Mouse (Mus musculus) kidney, postnatal 14 days (tissue): ENCODE results near the gene Gtsf1.
A peak's percentile ranks its signal among the peaks of the same experiment; 100 is the strongest.

ENCODE experiments used
- DNase-seq: peaks from one replicate; pipeline ENCODE4 v3.0.0; 2022; ENCODE audit warnings: mixed read lengths

Gene Gtsf1

DNA sequence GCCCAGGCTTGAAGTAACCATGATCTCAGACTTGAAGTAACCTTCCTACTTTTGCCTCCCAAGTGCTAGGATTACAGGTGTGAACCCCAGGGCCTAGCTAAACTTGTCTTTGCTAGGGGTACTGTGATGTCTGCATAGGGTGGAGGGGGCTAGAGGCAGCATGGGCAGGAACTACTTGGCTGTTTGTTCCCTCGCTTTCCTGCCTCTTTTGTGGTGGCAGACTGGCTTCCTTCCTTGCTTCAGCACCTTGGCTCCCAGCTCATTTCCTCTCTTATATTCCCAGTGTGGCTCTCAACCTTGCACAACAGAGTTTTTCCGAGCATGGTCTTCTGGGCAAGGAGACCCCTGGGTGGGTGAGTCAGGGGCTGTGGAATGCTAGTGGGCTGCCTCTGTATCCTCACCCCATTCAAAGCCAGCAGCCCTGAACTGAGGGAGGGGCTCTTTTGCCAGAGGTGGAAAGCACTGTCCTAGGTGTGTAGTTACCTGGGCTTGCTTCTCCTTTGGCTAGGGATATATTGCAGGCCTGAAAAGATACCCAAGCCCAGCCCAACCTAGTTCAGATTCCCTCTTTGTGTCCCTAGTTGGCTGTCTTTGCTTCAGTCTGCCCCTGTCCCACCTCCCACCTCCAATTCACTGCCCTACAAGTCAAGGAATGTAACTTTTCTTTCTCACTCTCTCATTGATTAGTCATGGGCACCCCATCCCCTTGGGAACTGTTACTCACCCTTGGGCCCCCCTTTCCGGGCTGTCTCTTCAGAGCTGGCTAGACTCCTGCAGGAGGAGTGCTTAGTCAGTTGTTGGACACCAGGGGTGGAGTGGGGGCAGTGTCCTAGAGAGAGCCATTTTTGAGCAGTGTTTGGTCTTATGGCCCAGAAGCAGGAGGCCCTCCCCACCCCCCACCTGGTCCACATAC is 52.3 kb downstream of the Gtsf1 start:
- no peak for DNase-seq

DNA sequence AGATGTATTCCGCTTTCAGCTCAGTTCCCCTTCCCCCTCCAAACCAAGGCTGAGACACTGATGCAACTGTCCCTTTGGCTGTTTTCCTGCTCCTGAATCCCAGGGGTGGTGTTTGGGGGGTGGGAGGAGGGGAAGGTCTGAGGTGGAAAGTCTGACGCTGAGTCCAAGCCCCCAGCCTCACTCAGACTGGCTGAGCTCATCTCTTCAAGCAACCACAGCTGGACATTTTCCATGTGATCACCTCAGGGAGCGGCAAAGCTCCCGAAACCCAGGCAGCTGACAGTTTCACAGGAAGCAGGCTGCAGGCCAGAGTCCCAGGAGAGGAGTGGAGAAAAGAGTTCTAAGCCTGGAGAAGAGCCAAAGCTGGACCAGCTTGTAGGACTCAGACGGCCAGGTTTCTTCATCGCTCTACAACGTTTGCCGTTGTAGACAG is 53.4 kb downstream of the Gtsf1 start:
- DNase-seq = peak; percentile 57

DNA sequence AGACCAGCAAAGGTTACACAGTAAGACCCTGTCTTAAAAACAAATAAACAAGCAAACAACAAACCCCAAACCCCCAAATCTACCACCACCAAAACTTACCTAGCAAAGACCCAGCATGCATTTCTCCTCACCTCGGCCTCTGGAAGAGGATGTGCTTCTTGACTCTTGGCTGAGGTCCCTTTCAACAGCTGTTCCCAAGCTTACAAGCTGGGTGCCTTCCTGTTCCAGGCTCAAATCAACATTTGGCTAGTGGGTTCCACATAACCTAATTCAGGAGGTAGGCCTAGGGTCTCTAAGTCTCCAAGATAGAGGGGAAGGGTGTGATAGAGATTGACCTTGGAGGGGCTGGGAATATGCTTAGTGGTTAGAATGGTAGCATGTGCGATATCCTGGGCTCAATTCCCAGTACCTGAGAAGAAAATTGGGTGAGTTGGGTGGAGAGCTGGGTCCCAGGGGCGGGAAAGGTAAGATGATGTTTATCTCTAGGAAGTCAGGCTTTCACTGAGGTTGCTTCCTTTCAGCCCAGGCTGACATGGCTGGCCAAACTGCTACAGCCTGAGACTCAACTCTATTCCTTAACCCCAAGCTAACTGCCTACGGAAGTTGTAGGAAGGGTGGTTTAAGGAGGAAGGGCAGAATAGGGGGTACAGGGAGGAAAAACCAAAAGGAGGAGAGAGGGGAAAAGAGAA is 55.0 kb downstream of the Gtsf1 start:
- DNase-seq = no peak

DNA sequence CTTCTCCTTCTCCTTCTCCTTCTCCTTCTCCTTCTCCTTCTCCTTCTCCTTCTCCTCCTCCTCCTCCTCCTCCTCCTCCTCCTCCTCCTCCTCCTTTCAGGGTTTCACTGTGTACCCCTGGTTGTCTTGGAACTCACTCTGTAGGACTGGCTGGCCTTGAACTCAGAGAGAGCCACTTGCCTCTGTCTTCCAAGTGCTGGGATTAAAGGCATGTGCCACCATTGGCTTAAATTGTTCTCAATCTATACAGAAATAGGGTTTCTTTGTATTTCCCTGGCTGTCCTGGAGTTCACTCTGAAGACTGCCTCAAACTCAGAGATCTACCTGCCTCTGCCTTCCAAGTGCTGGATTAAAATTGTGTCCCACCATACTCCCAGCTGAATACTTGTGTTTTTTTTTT is 57.8 kb downstream of the Gtsf1 start:
- no peak for DNase-seq

DNA sequence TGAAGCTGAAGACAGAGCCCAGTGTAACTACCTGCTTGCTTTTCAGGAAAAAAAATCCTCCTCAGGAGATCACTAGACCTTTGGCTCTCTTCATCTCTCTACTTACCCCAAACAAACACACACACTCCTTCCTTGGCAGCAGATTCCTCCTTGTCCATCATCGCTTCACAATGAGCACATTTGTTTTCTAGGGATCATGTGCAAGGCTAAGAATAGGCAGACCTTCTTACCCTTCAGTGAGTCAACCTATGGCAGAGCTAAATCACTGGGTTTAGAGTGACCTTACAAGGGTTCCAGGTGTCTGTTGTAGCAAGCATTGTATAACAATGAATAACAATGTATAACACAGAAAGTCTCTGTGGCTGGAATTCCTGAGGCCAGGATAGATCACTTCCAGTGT is 58.5 kb downstream of the Gtsf1 start:
- DNase-seq = no peak

DNA sequence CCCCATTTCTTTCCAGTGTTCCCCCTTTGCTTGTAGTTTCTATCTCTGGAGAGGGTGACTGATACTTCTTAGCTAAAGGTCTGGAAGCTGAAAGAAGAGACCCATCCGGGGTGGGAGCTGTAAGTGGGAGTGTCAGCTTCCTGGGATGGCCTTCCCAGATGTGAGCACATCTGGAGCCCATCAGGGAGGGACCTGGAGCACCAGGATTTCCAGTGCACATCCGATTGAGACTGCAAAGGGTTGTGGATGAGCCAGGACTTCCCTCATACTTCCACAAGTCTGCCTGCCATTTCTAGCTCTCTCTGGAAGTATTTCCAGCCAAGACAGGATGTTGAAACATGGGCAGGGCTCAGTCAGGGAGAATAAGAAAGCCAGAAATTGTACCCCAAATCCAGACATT is 59.1 kb downstream of the Gtsf1 start:
- DNase-seq = no peak

DNA sequence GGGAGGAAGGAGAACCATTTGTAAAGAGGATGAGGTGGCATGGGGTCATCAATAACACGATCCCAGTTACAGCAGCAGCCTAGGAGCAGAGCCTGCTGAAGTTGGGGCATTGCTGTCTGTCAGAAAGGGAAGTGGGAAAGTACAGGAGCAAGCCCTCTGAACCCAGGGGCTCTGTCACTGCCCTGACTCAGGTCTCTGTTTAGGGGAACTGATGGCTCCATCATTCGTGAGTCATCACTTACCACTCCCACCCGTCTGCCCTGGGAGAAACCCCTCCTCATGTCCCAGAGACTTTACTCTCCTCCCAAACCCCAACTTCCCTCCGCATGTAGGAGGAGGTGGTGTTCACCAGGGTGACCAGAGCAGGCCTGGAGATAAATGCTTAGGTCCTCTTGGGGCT is 59.8 kb downstream of the Gtsf1 start:
- no peak for DNase-seq

DNA sequence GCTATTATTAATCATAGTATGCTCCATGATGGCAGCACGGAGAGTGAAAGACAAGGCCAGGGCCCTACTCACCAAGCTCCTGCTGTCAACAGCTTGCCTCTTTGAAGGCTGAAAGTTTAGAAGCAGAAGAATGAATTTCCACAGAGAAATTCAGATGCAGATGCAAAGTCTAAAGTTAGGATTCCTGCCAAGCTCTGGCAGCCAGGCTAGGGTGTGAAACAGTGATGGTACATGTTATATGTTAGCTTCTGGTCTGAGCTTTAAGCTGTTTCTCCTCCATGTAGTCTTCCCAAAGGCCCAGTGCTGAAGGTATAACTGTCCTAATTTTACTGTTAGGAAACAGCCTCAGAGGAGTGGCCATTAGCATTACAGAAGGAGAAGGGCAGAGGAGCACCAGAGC is 61.1 kb downstream of the Gtsf1 start:
- DNase-seq = no peak

DNA sequence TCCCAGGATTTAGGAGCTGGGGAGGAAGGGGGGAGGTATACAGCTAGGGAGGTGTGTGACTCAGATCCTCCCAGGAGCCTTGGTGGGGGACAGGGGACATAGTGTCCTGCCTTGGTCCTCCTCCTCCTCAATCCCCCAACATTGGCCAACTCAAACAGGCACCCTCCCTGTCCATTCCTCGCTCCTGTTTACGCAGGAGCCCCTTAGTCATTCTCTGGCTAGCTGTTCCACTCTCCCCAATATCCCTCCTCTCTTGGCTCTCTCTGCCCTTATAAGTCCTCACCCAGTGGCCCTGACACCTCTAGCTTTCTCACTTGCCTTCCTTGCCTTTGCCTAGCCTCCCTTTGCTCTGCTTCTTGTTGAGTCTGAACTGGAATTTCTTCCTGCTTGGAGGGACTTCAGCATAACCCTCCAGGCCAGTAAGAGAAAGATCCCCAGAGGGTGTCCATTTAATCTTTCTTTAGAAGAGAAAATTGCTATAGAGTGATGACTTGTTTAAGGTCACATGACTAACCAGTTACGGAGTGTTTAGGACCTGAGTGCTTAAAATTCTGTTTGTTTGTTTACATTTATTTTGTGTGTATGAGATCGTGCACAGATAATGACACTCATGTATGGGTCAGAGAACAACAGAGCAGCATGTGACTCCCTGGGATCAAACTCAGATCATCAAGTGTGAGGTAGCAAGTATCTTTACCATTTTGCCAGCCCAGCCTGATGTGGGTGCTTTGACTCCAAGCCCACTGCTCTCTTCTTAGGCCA is 61.9 kb downstream of the Gtsf1 start:
- no peak for DNase-seq

DNA sequence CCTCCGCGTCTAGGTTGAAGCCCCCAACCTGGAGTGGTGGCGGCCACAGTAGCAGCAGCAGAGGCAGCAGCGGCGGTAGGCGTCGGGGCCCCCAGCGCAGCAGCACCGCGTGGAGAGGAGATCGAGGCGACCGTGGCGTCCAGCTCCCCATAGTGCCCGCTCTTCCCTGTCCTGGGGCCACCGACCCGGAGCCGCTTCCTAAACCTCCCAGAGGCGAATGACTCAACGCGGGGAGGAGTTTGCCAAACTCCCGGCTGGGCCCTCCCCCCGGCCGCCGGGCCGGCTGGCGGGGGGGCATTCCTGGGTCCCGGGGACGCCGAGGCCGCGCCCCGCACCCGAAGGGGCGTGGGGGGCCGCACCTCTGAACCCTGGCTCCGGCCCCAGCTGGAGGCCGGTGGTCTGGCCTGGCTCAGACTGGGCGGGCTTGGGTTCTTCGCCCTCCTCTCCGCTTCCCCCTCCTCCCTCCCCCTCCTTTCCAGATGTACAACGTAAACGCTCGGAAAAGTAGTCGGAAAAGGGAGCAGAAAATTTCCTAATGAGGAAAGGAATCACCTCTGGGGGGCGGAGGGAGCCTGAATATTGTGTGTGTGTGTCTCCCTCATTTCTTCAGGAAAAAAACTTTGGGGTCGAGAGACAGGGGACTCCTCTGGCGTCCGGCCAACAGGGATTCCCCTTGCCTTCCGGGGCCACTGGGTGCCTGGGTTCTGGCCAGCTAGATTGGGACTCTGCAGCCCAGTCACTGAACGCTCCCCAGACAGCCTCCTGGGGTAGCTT is 63.7 kb downstream of the Gtsf1 start, which contains the start of gene Itga5:
Gene Itga5, minus strand, starts transcription at position 388 of the 774 bp plus-strand sequence.
- peak; percentile 83 for DNase-seq

DNA sequence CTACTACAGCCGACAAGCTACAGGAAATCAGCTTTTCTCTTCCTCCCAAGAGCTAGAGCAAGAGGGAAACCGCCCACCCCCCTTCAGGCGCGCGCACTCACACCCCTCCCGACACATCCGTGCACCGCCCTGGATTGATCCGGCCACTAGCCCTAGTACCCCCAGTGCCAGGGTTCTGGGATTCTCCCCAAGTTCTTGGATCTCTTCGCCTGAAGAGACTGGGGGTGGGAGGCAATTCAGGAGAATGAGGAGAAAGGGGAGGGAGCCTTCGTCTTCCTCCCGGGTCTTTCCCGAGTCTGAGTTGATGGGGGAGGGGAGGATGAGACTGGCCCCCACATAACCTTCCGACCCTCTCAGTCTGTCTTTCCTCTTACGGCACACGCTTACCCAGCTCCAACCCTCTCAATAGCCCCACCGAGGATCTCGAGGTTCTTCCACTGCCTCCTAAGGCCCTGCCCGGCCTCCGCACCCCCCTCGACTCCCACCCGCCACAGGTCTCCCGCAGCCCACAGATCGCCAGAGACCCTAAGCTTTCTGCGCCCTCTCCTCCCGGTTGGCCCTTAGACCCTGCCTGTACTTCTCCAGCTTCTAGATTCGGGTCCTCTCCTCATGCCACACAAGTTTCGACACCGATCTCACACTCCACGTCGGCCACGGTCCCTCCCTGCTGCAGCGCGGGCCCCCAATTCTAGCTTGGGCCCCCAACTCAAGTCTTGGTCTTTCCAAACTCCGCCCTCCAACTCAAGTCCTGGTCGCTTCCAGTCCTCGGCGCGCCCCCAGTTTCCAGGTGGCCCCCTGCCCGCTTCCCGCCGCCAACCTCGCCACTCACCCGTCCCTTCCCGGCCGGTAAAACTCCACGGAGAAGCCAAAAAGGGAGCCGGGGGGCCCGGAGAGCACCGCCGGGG is 64.5 kb downstream of the Gtsf1 start:
- peak; percentile 66 for DNase-seq

DNA sequence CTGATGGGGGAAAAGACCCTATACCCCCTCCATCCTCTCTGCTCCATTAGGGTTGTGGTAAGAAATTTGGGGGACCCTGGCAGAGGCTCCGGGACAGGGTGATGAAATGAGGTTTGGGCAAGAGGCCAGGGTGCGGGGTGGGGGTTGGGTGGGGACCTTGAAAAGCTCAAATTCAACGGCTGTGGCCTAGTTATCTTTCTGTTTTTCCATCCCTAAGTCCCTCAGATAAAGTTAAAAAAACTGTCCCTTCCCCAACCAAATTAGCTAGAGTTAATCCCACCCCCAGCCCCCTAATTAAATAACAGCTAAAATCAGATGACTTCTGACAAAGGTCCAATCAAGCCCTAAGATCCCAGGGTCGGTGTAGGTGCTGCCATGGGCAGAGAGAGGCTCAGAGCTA is 65.5 kb downstream of the Gtsf1 start:
- DNase-seq = no peak

DNA sequence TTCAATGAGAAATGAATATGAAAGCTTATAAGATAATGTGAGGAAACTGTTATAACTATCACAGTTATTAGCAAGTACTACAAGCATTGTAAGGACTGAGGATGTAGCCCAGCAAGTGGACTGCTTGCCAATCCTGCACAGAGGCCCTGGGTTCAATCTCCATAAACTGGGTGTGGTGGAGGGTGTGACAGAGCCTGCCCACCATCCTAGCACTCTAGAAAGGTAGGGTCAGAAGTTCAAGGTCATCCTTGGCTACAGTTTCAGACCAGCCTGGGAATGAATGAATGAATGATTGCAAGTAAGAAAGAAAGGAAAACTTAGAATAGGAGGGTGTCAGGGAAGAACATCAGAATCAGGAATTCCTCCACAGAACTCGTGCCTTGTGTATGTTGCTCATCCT is 66.5 kb downstream of the Gtsf1 start:
- DNase-seq = no peak

DNA sequence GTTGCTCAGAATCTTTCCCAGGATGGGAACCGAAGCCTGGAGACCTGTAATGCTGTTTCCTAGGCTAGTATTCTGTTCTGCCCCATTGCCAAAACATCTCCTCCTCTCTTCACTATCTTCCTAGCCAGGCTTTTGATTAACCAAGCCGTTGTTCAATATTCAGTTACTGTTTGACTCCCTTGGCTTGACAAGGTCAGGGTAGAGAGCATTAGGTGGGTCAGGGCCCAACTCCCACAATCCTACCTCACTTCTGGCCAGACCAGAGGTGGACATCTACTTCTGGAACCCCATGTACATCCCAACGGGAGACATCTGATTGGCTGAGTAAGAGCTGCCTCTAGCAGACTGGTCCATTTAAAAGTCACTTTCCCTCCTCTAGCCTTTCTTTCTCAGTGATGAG is 67.3 kb downstream of the Gtsf1 start:
- no peak for DNase-seq

DNA sequence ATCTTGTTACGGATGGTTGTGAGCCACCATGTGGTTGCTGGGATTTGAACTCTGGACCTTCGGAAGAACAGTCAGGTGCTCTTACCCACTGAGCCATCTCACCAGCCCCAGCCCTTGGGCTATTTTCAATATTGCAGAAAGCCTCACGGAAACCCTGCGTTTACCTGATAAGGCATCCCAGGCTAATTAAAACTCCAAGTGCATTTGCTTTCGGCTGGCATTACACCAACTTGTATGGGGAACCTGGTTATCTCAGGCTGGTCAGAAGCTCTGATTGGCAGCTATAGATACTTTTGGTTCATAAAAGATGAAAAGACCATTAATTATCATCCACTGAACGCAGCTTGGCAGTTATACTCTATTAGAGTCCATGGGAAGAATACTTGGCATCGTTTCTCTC is 67.9 kb downstream of the Gtsf1 start:
- no peak for DNase-seq

DNA sequence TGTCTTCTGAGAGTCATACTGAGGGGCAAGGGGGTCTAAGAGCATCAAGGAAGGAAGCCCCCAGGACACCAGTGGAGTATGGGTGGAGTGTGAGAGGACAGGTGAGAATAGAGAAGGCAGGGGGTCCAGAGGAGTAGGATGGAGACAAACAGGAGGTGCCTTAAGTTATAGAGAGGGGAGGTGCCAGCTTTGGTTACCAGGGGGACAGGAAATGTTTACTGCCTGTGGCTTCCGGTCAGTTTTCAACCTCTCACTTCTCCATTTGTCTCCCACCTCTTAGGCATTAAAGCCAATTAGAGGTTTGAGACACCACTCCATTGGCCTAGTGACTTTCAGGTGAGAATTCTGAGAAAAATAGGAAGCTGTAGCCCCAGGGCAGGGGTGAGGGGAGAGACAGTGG is 69.0 kb downstream of the Gtsf1 start:
- no peak for DNase-seq

DNA sequence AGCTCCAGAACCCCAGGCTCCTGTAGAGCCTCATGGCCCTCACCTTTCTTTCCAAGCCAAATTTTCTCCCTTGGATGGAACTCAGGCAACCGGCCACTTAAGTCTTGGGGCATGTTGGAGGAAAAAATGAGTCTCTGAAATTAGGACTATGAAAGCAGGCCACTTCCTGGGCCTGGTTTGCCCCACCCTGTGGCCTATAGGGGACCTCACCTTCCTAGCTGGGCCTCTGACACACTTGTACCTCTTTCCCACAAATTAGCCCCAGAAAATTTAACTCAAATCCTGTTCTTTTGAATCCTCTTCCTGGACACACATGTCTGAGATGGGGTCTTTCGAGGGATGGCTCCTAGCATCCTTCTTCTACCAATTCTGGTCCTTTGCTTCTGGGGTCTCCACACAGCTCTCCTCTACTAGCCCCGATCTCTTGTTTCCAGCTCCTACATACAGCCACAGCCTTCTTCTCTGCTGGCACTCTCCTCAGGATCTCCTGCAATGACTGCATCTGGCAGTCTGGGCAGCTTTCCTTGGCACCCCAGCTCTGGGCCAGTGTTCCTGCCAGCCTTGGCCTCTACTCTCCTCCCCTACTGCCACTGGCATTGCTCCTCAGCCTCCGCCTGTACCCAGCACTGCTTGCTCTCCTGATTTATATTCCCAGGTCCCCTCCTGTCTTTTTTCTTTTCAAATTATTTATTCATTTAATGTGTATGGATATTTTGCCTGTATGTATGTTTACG is 70.2 kb downstream of the Gtsf1 start:
- no peak for DNase-seq

DNA sequence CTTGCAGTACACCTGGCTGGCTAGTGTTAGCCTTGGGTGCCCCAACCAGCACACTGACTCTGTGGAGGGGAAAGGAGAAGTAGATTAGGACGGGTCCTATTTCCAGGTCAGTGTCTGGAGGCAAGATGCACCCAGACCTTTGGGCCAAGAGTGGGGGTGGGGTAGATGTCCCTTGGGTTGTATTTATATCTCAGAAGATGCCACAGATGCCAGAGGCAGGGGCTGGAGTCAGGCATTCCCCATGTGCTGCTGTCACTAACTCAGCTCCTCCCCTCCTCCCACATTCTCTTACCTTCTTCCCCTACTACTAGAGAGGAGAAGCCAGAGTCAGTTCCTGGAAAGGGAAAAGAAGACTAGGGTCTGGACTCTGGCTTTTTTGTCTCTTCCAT is 71.2 kb downstream of the Gtsf1 start:
- DNase-seq = no peak

DNA sequence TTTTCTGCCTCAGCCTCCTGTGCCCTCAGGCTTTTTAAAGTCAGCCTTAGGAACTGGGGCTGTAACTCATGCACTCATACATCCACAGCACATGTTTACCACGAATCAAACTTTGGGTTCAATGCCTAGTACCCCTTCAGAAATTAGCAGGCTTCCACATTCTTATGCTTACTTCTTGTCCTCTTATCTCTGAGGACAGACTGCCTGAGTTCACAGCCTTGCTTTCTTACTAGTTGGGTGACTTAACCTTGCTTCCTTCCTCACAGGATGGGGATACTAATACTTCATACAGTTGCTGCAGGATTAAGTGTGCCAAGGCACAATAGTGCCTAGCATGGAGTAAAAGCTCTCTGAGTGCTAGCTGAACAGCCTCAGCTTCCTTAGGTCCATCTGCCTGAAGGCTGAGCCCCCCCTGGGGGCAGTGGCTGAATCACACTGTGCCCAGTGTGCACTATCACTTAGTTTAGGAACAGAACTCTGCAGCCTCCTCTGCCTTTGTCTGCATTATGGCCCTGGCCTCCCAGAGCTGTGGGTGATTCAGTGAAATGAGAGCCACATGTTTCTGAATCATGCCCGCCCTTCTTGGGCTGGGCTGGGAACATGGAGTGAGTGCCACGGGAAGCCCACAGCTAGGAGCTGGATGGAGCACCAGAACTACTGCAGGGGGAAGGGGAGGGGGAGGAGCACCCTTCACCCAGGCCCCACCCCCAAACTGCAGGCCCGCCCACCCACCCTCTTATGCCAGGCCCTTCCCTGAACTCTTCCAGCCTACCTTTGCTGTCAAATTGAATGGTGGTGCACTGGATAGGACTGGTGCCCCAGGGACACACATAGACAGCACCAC is 71.8 kb downstream of the Gtsf1 start:
- no peak for DNase-seq

DNA sequence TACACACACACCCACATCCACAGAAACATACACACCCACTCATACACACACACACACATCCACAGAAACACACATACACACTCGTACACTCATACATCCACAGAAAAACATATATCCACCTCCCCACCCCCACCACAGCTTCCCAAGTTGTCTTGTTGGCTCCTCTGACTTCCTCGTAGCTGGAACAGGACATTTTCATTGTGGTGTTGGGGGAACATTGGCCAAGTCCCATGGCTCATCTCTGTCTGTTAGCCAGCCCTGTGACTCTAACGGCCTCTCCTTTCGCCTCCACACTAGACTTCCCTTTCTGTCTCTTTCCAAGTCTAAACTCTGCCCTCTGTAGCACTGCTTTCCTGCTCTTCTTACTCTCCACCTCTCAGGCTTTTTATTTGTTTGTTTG is 72.5 kb downstream of the Gtsf1 start:
- no peak for DNase-seq
